Mouse (Mus musculus) heart, adult 2 months (tissue): ENCODE data around the gene Sipa1l1. TPM values are rescaled to one million over a fixed set of nuclear protein-coding genes. Genes with fewer than 3 reads are reported as not detected.
A peak's percentile ranks its signal among the peaks of the same experiment; 100 is the strongest.

Experiments used
- DNase-seq, 2 experiments: peaks; one replicate each; pipeline ENCODE4 v3.0.0; 2021
- H3K27ac ChIP-seq: fragments of 200-600 bp; 2 replicates; pipeline ENCODE4 v1.8.1; 2022
- H3K27me3 ChIP-seq: fragments of 200-500 bp; 2 replicates; pipeline ENCODE4 v1.6.1; 2012; ENCODE audit warnings: mild to moderate bottlenecking, low read length, inconsistent platforms, mixed read lengths; ENCODE audit not compliant: control insufficient read depth, insufficient read depth
- H3K36me3 ChIP-seq: fragments of 200-500 bp; 2 replicates; pipeline ENCODE4 v1.6.1; 2012; ENCODE audit warnings: low read length, inconsistent platforms; ENCODE audit not compliant: control insufficient read depth, insufficient read depth
- H3K4me1 ChIP-seq: fragments of 200-500 bp; 2 replicates; pipeline ENCODE4 v1.6.1; 2011; ENCODE audit warnings: low read length; ENCODE audit not compliant: control insufficient read depth, insufficient read depth
- H3K4me3 ChIP-seq: fragments of 200-600 bp; 2 replicates; pipeline ENCODE4 v1.8.1; 2022
- H3K79me2 ChIP-seq: fragments of 200-500 bp; replicated peaks from 2 replicates; pipeline ENCODE4 v1.6.1; 2012; ENCODE audit warnings: mild to moderate bottlenecking, inconsistent platforms, low read length, moderate library complexity, mixed read lengths; ENCODE audit not compliant: control insufficient read depth, insufficient read depth
- H3K9ac ChIP-seq: fragments of 200-500 bp; 2 replicates; pipeline ENCODE4 v1.6.1; 2012; ENCODE audit warnings: low read depth, mild to moderate bottlenecking, control low read depth, inconsistent platforms, low read length, mixed read lengths
- CTCF ChIP-seq: fragments of 200-600 bp; IDR thresholded peaks from 2 replicates; pipeline ENCODE4 v1.8.1; 2022; ENCODE audit warnings: antibody characterized with exemption, mild to moderate bottlenecking, moderate library complexity
- EP300 ChIP-seq: fragments of 200-500 bp; IDR thresholded peaks from 2 replicates; pipeline ENCODE4 v1.6.1; 2011; ENCODE audit warnings: low read depth, low read length, control low read depth; ENCODE audit not compliant: insufficient read depth
- POLR2A ChIP-seq: fragments of 200-500 bp; IDR thresholded peaks from 2 replicates; pipeline ENCODE4 v1.6.1; 2011; ENCODE audit warnings: mild to moderate bottlenecking, low read depth, low read length, control low read depth; ENCODE audit not compliant: insufficient read depth
- WGBS: fragments of 180-500 bp; shearing (Covaris S2); methylation state at CpG from one replicate; pipeline ENCODE4 v1.1.7; 2018; 5-methylcytosine and 5-hydroxymethylcytosine counted together
- intact Hi-C: fragments of 180-260 bp; cut with DNase I; formaldehyde crosslinking; loops from one replicate; pipeline ENCODE4 v1.15.1; 2025
- polyA plus RNA-seq: library from polyadenylated mRNA; depleted of rRNA; stranded (reverse); fragments of >200 nt; gene quantifications from 2 replicates; pipeline ENCODE4 v1.2.3, GENCODE M21; 2012
- total RNA-seq, 2 experiments: library from RNA; stranded (reverse); gene quantifications; 2 replicates each; pipeline ENCODE4 v1.2.3; 2021

Gene Sipa1l1
- total and polyA plus RNA-seq, 3 experiments: 6.9 to 9.1 (median 8.4) TPM

GRCm38 (mm10) chr12:82190582-82190965 lies 21.5 kb downstream of the Sipa1l1 start:
- Histone ChIP-seq H3K4me1 (peaks cover 15% of the 10 kb centered on the region), H3K4me3 (no peak overlapping the region), H3K27me3 (no peaks in the 10 kb centered on the region), H3K9ac (no peak overlapping the region), H3K79me2 (no peaks in the 10 kb centered on the region), H3K27ac (no peak overlapping the region), H3K36me3 (no peaks in the 10 kb centered on the region)
- WGBS: 95% methylated on average over 16 of the region's 16 CpGs
- no peak for DNase-seq
- intact Hi-C loops: no loop called here
- TF ChIP-seq EP300: no peak
- no peak for TF ChIP-seq POLR2A
- TF ChIP-seq CTCF: no peak

GRCm38 (mm10) chr12:82191686-82192085 lies 22.6 kb downstream of the Sipa1l1 start:
- Histone ChIP-seq H3K36me3 (no peaks in the 10 kb centered on the region), H3K9ac (no peak overlapping the region), H3K4me1 (peaks cover 14% of the 10 kb centered on the region), H3K79me2 (no peaks in the 10 kb centered on the region), H3K4me3 (no peak overlapping the region), H3K27ac (no peak overlapping the region), H3K27me3 (no peaks in the 10 kb centered on the region)
- TF ChIP-seq CTCF (no peak), EP300 (no peak), POLR2A (no peak)
- no peak for DNase-seq
- intact Hi-C loops: no loop called here
- 74% methylated on average over 5 of the region's 5 CpGs for WGBS

- Histone ChIP-seq H3K27ac (no peak overlapping the region), H3K9ac (no peak overlapping the region), H3K4me3 (no peak overlapping the region), H3K79me2 (no peaks in the 10 kb centered on the region), H3K36me3 (no peaks in the 10 kb centered on the region), H3K27me3 (no peaks in the 10 kb centered on the region), H3K4me1 (peaks cover 14% of the 10 kb centered on the region)
- WGBS: 60% methylated on average over 4 of the region's 4 CpGs
- intact Hi-C loops: no loop called here
- peak in 1 of 2 experiments; percentile 24 for DNase-seq
- TF ChIP-seq CTCF: no peak
- TF ChIP-seq EP300: no peak
- no peak for TF ChIP-seq POLR2A
These were observed 23.5 kb downstream of the Sipa1l1 start for GRCm38 (mm10) chr12:82192641-82193054.

GRCm38 (mm10) chr12:82193476-82193875 lies 24.4 kb downstream of the Sipa1l1 start:
- no peak overlapping the region for H3K9ac ChIP-seq
- H3K36me3 ChIP-seq: no peaks in the 10 kb centered on the region
- no peak overlapping the region for H3K4me3 ChIP-seq
- peaks cover 8% of the 10 kb centered on the region for H3K4me1 ChIP-seq
- no peaks in the 10 kb centered on the region for H3K27me3 ChIP-seq
- H3K27ac ChIP-seq: no peak overlapping the region
- no peak for DNase-seq
- TF ChIP-seq CTCF (no peak), POLR2A (no peak), EP300 (no peak)
- H3K79me2 ChIP-seq: no peaks in the 10 kb centered on the region
- intact Hi-C loops: no loop called here
- WGBS: 75% methylated on average over 2 of the region's 2 CpGs

GRCm38 (mm10) chr12:82194919-82195318 lies 25.8 kb downstream of the Sipa1l1 start:
- Histone ChIP-seq H3K79me2 (no peaks in the 10 kb centered on the region), H3K36me3 (no peaks in the 10 kb centered on the region), H3K4me3 (no peak overlapping the region), H3K9ac (no peak overlapping the region), H3K27ac (no peak overlapping the region), H3K4me1 (peaks cover 7% of the 10 kb centered on the region), H3K27me3 (no peaks in the 10 kb centered on the region)
- WGBS: 74% methylated on average over 3 of the region's 3 CpGs
- no peak for TF ChIP-seq CTCF
- TF ChIP-seq POLR2A: no peak
- TF ChIP-seq EP300: no peak
- no peak for DNase-seq
- intact Hi-C loops: no loop called here

GRCm38 (mm10) chr12:82196213-82196612 lies 27.1 kb downstream of the Sipa1l1 start:
- Histone ChIP-seq H3K27me3 (no peaks in the 10 kb centered on the region), H3K27ac (no peak overlapping the region), H3K36me3 (no peaks in the 10 kb centered on the region), H3K9ac (no peak overlapping the region), H3K4me1 (peaks cover 7% of the 10 kb centered on the region), H3K4me3 (no peak overlapping the region), H3K79me2 (no peaks in the 10 kb centered on the region)
- WGBS: 95% methylated on average over 2 of the region's 2 CpGs
- intact Hi-C loops: no loop called here
- TF ChIP-seq EP300 (no peak), CTCF (no peak), POLR2A (no peak)
- DNase-seq: no peak
